In genomic region chr7:79507101-79507705, GRCm38 (mm10) we compare ENCODE assay signal across 11 mouse cellular contexts. TPM values are rescaled to one million over a fixed set of nuclear protein-coding genes. Genes with fewer than 3 reads are reported as not detected.
DNase-seq lines count a peak whose midpoint lies in the region; ATAC-seq and TF ChIP-seq lines count a peak whose summit lies in the region.
"Had no signal": no experiment of that assay in that cellular context is flagged by ENCODE, and none has a peak within 500 bp of the region (broad histone marks: within the 10 kb centered on the region; RNA-seq: fewer than 3 reads in every experiment).

No protein-coding gene starts in this region.

- peak; percentile 59 for DNase-seq in neural tube, embryonic 11.5 days (ENCODE audit: low spot score)
- no peak for DNase-seq in neural tube, embryonic 10.5 days (ENCODE audit: extremely low spot score, low spot score)
- DNase-seq in hindbrain, embryonic 14.5 days (ENCODE audit: low spot score) = no peak
- no peak for DNase-seq in Muller cell, postnatal 12 days (ENCODE audit: inconsistent ontology term)
- no peak for DNase-seq in ovary, postnatal 14 days (ENCODE audit: low spot score)
- no peak for DNase-seq in urinary bladder, postnatal 36 days (ENCODE audit: low spot score in 2 of 2)
- DNase-seq: kidney, adult 9 months had no signal

- H3K36me3 ChIP-seq in neural tube, embryonic 11.5 days (ENCODE audit: control insufficient read depth, insufficient read depth, low read length) = peaks cover 4% of the 10 kb centered on the region; the same call in 1 of the 2 replicates
- H3K36me3 ChIP-seq in hindbrain, embryonic 14.5 days (replicated peaks; ENCODE audit: control insufficient read depth, insufficient read depth) = peaks cover 33% of the 10 kb centered on the region; the same call in 1 of the 2 replicates
- H3K36me3 ChIP-seq: heart, embryonic 13.5 days; lung, embryonic 15.5 days had no signal

- peak overlapping the region; percentile 99 for H3K9ac ChIP-seq in neural tube, embryonic 11.5 days (ENCODE audit: low read length)
- H3K9ac ChIP-seq in hindbrain, embryonic 14.5 days = peak overlapping the region; percentile 99
- H3K9ac ChIP-seq: heart, embryonic 13.5 days; lung, embryonic 15.5 days had no signal

- no peak for ATAC-seq in neural tube, embryonic 11.5 days (ENCODE audit: insufficient read depth, low FRiP score, low TSS enrichment)
- ATAC-seq in hindbrain, embryonic 14.5 days (ENCODE audit: low FRiP score) = no peak

- H3K4me3 ChIP-seq in neural tube, embryonic 11.5 days (ENCODE audit: low read depth, low read length) = peak overlapping the region; percentile 84
- peak overlapping the region; percentile 67 for H3K4me3 ChIP-seq in cortical plate, adult 2 months (ENCODE audit: insufficient read depth, low read length)
- peak overlapping the region; percentile 88 for H3K4me3 ChIP-seq in hindbrain, embryonic 14.5 days (replicated peaks; ENCODE audit: low read length)
- peak overlapping the region; percentile 46 for H3K4me3 ChIP-seq in olfactory bulb, adult 2 months (ENCODE audit: insufficient read depth, low read depth, low read length)
- H3K4me3 ChIP-seq: heart, embryonic 13.5 days; lung, embryonic 15.5 days had no signal

- peaks cover 13% of the 10 kb centered on the region for H3K4me1 ChIP-seq in neural tube, embryonic 11.5 days (ENCODE audit: control insufficient read depth, insufficient read depth, low read length)
- H3K4me1 ChIP-seq in cortical plate, adult 2 months (ENCODE audit: control insufficient read depth, insufficient read depth, low read length) = peaks cover 13% of the 10 kb centered on the region; the same call in 1 of the 2 replicates
- H3K4me1 ChIP-seq in hindbrain, embryonic 14.5 days (replicated peaks; ENCODE audit: control insufficient read depth, insufficient read depth, low read length) = peaks cover 39% of the 10 kb centered on the region
- H3K4me1 ChIP-seq in olfactory bulb, adult 2 months (ENCODE audit: control insufficient read depth, insufficient read depth, low read length) = peaks cover 24% of the 10 kb centered on the region

- 1% methylated on average over 11 of the region's 11 CpGs for WGBS in neural tube, embryonic 11.5 days
- WGBS in hindbrain, embryonic 14.5 days = 3% methylated on average over 11 of the region's 11 CpGs
- WGBS in olfactory bulb, adult 2 months = 3% methylated on average over 11 of the region's 11 CpGs

- H3K27ac ChIP-seq in neural tube, embryonic 11.5 days (ENCODE audit: low read depth, low read length) = peak overlapping the region; percentile 99
- H3K27ac ChIP-seq in cortical plate, adult 2 months (ENCODE audit: insufficient read depth, low read length) = peak overlapping the region; percentile 89
- H3K27ac ChIP-seq in hindbrain, embryonic 14.5 days = peak overlapping the region; percentile 99
- peak overlapping the region; percentile 91 for H3K27ac ChIP-seq in olfactory bulb, adult 2 months (ENCODE audit: insufficient read depth, low read depth, low read length)
- H3K27ac ChIP-seq: heart, embryonic 13.5 days; lung, embryonic 15.5 days had no signal

- H3K4me2 ChIP-seq in neural tube, embryonic 11.5 days (ENCODE audit: low read depth) = peak overlapping the region; percentile 94
- H3K4me2 ChIP-seq in hindbrain, embryonic 14.5 days (replicated peaks) = peak overlapping the region; percentile 91
- H3K4me2 ChIP-seq: heart, embryonic 13.5 days; lung, embryonic 15.5 days had no signal

- no peak for TF ChIP-seq CTCF in cortical plate, adult 2 months (IDR thresholded peaks at IDR 0.05; ENCODE audit: extremely low read depth, insufficient read depth, low read length)
- no peak for TF ChIP-seq CTCF in olfactory bulb, adult 2 months (IDR thresholded peaks at IDR 0.05; ENCODE audit: insufficient read depth, low read depth, low read length)

- no peaks in the 10 kb centered on the region for H3K9me3 ChIP-seq in neural tube, embryonic 11.5 days (ENCODE audit: control insufficient read depth, low read length)
- no peaks in the 10 kb centered on the region for H3K9me3 ChIP-seq in hindbrain, embryonic 14.5 days (ENCODE audit: control insufficient read depth, low read length)
- H3K9me3 ChIP-seq: heart, embryonic 13.5 days; lung, embryonic 15.5 days had no signal

- no peak; the same call in 1 of the 2 replicates for TF ChIP-seq POLR2A in cortical plate, adult 2 months (IDR thresholded peaks at IDR 0.05; ENCODE audit: extremely low read depth, insufficient read depth, low read length)
- no peak for TF ChIP-seq POLR2A in olfactory bulb, adult 2 months (IDR thresholded peaks at IDR 0.05; ENCODE audit: insufficient read depth, low read depth, low read length)

- H3K27me3 ChIP-seq in neural tube, embryonic 11.5 days (ENCODE audit: control insufficient read depth, insufficient read depth, low read length) = peaks cover 87% of the 10 kb centered on the region
- H3K27me3 ChIP-seq in hindbrain, embryonic 14.5 days (ENCODE audit: control insufficient read depth, insufficient read depth, low read length) = 0 out of 2 replicates have a peak, but pooled peaks cover 11% of the 10 kb centered on the region

RNA-seq across cellular contexts. Expression of gene Polg, which starts 41.0 kb away (rescaled TPM):
- 36.9 and 45.1 TPM in 2 replicates for polyA plus RNA-seq in neural tube, embryonic 11.5 days (2014; fragmentation: Nextera tagmentation; extraction: Ambion mirVana)
- polyA plus RNA-seq in cortical plate, adult 2 months (2012; rRNA removed) = 80.9 and 87.1 TPM in 2 replicates
- 26.3 and 28.9 TPM in 2 replicates for polyA plus RNA-seq in hindbrain, embryonic 14.5 days (2014; fragmentation: Nextera tagmentation; extraction: Ambion mirVana)
- 134 TPM in 1 of 2 replicates, not detected in the other for polyA plus RNA-seq in olfactory bulb, adult 2 months (2012; ENCODE audit: insufficient read depth, insufficient read length, low replicate concordance, missing spikeins)
